Mouse (Mus musculus) CH12.LX (cell line): Measurements from ENCODE around the gene Rpl18.

ENCODE experiments used
- CTCF ChIP-seq, 2 experiments: IDR thresholded peaks in 1 of 2; conservative IDR thresholded peaks in 1 of 2; 2 replicates each; pipeline ENCODE4 v1.5.1; 2011 to 2012; ENCODE audit warnings: low read depth in 2 of 2, low read length in 2 of 2, improper control_type of control experiment in 1 of 2, inconsistent platforms in 1 of 2, mild to moderate bottlenecking in 1 of 2, moderate library complexity in 1 of 2
- E2F4 ChIP-seq: IDR thresholded peaks from 2 replicates; pipeline ENCODE4 v1.6.1; 2011; ENCODE audit warnings: low read depth, low read length, improper control_type of control experiment; ENCODE audit not compliant: insufficient replicate concordance
- EP300 ChIP-seq: IDR thresholded peaks from 2 replicates; pipeline ENCODE4 v1.6.1; 2011; ENCODE audit warnings: low read length, improper control_type of control experiment
- POLR2A ChIP-seq: IDR thresholded peaks from 2 replicates; pipeline ENCODE4 v1.6.1; 2011; ENCODE audit warnings: low read depth, mild to moderate bottlenecking, improper control_type of control experiment, low read length
- USF2 ChIP-seq: conservative IDR thresholded peaks from 2 replicates; pipeline ENCODE4 v1.6.1; 2011; ENCODE audit warnings: low read depth, low read length, improper control_type of control experiment
- ZC3H11A ChIP-seq: IDR thresholded peaks from 2 replicates; pipeline ENCODE4 v1.6.1; 2012; ENCODE audit warnings: low read depth, mild to moderate bottlenecking, inconsistent platforms, low read length, improper control_type of control experiment

DNA sequence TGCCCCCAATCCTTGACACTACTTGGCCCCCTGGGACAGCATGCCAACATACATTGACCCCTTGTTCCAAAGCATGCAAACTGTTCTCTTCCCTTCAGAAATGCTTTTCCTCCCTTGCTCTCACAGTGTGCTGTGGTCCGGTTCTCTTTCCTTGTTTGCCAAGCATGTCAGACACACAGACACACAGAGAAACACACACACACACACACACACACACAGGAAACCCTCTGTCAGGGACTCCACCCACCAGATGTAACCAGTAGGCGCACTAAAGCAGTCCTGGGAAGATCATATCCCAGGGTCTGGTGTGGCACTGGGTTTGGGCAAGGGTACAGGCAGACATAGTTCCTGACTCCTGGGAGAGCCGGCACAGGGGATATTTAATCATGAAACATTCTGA lies 28.4 kb upstream of the Rpl18 start:
- TF ChIP-seq E2F4 (no peak), ZC3H11A (no peak), EP300 (no peak), USF2 (no peak), POLR2A (no peak), CTCF (conservative IDR thresholded peaks at IDR 0.05 in 1 of 2, IDR thresholded peaks at IDR 0.05 in 1 of 2; ENCODE audit: low read depth in 2 of 2, low read length in 2 of 2) (no peak)
